Mouse (Mus musculus) embryonic facial prominence, embryonic 15.5 days (tissue): ENCODE data around the gene N4bp2l1. TPM values are rescaled to one million over a fixed set of nuclear protein-coding genes. Genes with fewer than 3 reads are reported as not detected.

Experiments used
- ATAC-seq: fragments of 200-750 bp; cut with Nextera tagmentation; 2 replicates; pipeline ENCODE4 v1.8.0; 2017; ENCODE audit warnings: low read depth, moderate TSS enrichment; ENCODE audit not compliant: insufficient number of reproducible peaks, low FRiP score, low TSS enrichment
- H3K27ac ChIP-seq: fragments of 300-500 bp; sonication (generic); replicated peaks from 2 replicates; pipeline ENCODE4 v1.5.1; 2015; ENCODE audit warnings: mild to moderate bottlenecking, inconsistent platforms
- H3K27me3 ChIP-seq: fragments of 300-500 bp; sonication (generic); 2 replicates; pipeline ENCODE4 v1.6.1; 2015; ENCODE audit warnings: inconsistent platforms
- H3K36me3 ChIP-seq: fragments of 300-500 bp; sonication (generic); 2 replicates; pipeline ENCODE4 v1.6.1; 2015; ENCODE audit warnings: mild to moderate bottlenecking, inconsistent platforms
- H3K4me1 ChIP-seq: fragments of 300-500 bp; sonication (generic); 2 replicates; pipeline ENCODE4 v1.6.1; 2015; ENCODE audit warnings: inconsistent platforms
- H3K4me2 ChIP-seq: fragments of 300-500 bp; sonication (generic); replicated peaks from 2 replicates; pipeline ENCODE4 v1.6.1; 2015; ENCODE audit warnings: mild to moderate bottlenecking, inconsistent platforms
- H3K4me3 ChIP-seq: fragments of 300-500 bp; sonication (generic); replicated peaks from 2 replicates; pipeline ENCODE4 v1.5.1; 2015; ENCODE audit warnings: mild to moderate bottlenecking, inconsistent platforms
- H3K9ac ChIP-seq: fragments of 300-500 bp; sonication (generic); 2 replicates; pipeline ENCODE4 v1.6.1; 2015; ENCODE audit warnings: inconsistent platforms
- H3K9me3 ChIP-seq: fragments of 300-500 bp; sonication (generic); replicated peaks from 2 replicates; pipeline ENCODE4 v1.6.1; 2016; ENCODE audit warnings: inconsistent platforms
- WGBS: fragments of 180-500 bp; shearing (Covaris S2); methylation state at CpG from one replicate; pipeline ENCODE4 v1.1.7; 2015; 5-methylcytosine and 5-hydroxymethylcytosine counted together
- polyA plus RNA-seq: library from polyadenylated mRNA; unstranded; fragments of >200 nt; fragmentation: Nextera tagmentation; extraction: Ambion mirVana; gene quantifications from 2 replicates; pipeline ENCODE4 v1.2.1, GENCODE M21; 2015

The N4bp2l1 gene
- polyA plus RNA-seq, 1 experiment from 2014 or later = 8.6 TPM

DNA sequence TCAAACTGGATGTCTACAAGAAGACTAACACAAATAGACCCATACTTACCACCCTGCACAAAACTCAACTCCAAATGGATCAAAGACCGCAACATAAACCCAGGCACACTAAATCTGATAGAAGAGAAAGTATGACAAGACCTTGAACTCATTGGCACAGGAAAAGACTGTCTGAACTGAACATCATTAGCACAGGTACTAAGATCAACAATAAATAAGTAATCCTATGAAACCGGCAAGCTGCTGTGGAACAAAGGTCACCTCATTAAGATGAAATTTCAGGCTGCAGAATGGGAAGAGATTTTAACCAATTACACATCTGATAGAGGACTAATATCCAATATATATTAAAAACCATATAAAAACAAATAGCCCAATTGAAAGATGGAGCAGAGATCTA, 19.2 kb upstream of the N4bp2l1 start:
- Histone ChIP-seq H3K27me3 (no peaks in the 10 kb centered on the region), H3K9ac (no peak overlapping the region), H3K36me3 (no peaks in the 10 kb centered on the region), H3K4me1 (no peaks in the 10 kb centered on the region), H3K27ac (no peak overlapping the region), H3K9me3 (no peaks in the 10 kb centered on the region), H3K4me3 (no peak overlapping the region), H3K4me2 (no peak overlapping the region)
- WGBS = 90% methylated on average over 2 of the region's 2 CpGs
- ATAC-seq = no peak

DNA sequence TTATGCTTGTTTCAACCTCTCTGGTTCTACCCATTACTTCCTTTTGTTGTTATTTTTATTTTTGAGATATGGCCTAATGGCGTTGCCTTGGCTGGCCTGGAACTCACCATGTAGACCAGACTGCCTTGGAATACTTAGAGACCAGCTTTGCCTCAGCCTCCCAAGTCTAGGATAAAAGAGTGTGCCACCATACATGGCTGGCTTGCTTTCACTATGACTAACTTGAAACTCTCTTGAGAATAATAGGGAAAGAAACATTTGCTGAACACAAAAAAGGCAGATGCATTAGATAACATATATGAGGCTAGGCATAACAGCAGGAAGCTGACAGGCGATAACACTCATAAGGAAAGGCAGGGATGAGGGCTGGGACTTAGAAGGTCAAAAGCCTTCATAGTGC, 17.1 kb upstream of the N4bp2l1 start:
- no peak overlapping the region for H3K4me3 ChIP-seq
- no peak overlapping the region for H3K27ac ChIP-seq
- no peaks in the 10 kb centered on the region for H3K36me3 ChIP-seq
- H3K4me2 ChIP-seq = no peak overlapping the region
- WGBS = 82% methylated on average over 2 of the region's 2 CpGs
- no peaks in the 10 kb centered on the region for H3K9me3 ChIP-seq
- H3K27me3 ChIP-seq = no peaks in the 10 kb centered on the region
- H3K9ac ChIP-seq = no peak overlapping the region
- H3K4me1 ChIP-seq = no peaks in the 10 kb centered on the region
- ATAC-seq = no peak

- Histone ChIP-seq H3K4me2 (no peak overlapping the region), H3K27ac (no peak overlapping the region), H3K9me3 (no peaks in the 10 kb centered on the region), H3K4me3 (no peak overlapping the region), H3K9ac (no peak overlapping the region), H3K4me1 (no peaks in the 10 kb centered on the region), H3K27me3 (no peaks in the 10 kb centered on the region), H3K36me3 (no peaks in the 10 kb centered on the region)
- WGBS = 54% methylated on average over 12 of the region's 12 CpGs
- no peak for ATAC-seq
Measured at GRCm38 (mm10) chr5:150611697-150612096, 14.7 kb upstream of the N4bp2l1 start.

GRCm38 (mm10) chr5:150611136-150611535, 14.1 kb upstream of the N4bp2l1 start:
- H3K9ac ChIP-seq = no peak overlapping the region
- H3K4me3 ChIP-seq = no peak overlapping the region
- 41% methylated on average over 1 of the region's 1 CpGs for WGBS
- no peak for ATAC-seq
- no peak overlapping the region for H3K4me2 ChIP-seq
- no peaks in the 10 kb centered on the region for H3K36me3 ChIP-seq
- no peak overlapping the region for H3K27ac ChIP-seq
- no peaks in the 10 kb centered on the region for H3K4me1 ChIP-seq
- H3K9me3 ChIP-seq = no peaks in the 10 kb centered on the region
- no peaks in the 10 kb centered on the region for H3K27me3 ChIP-seq

GRCm38 (mm10) chr5:150607631-150608030, 10.6 kb upstream of the N4bp2l1 start:
- H3K4me2 ChIP-seq = no peak overlapping the region
- H3K4me3 ChIP-seq = no peak overlapping the region
- H3K9ac ChIP-seq = no peak overlapping the region
- H3K36me3 ChIP-seq = no peaks in the 10 kb centered on the region
- H3K9me3 ChIP-seq = no peaks in the 10 kb centered on the region
- no peak for ATAC-seq
- WGBS = 91% methylated on average over 8 of the region's 8 CpGs
- H3K27ac ChIP-seq = no peak overlapping the region
- no peaks in the 10 kb centered on the region for H3K27me3 ChIP-seq
- no peaks in the 10 kb centered on the region for H3K4me1 ChIP-seq

GRCm38 (mm10) chr5:150606131-150606530, 9.1 kb upstream of the N4bp2l1 start:
- no peak overlapping the region for H3K9ac ChIP-seq
- ATAC-seq = no peak
- H3K27ac ChIP-seq = no peak overlapping the region
- no peak overlapping the region for H3K4me2 ChIP-seq
- H3K4me3 ChIP-seq = no peak overlapping the region
- H3K9me3 ChIP-seq = no peaks in the 10 kb centered on the region
- 93% methylated on average over 6 of the region's 6 CpGs for WGBS
- no peaks in the 10 kb centered on the region for H3K4me1 ChIP-seq
- H3K36me3 ChIP-seq = no peaks in the 10 kb centered on the region
- no peaks in the 10 kb centered on the region for H3K27me3 ChIP-seq

- Histone ChIP-seq H3K4me2 (no peak overlapping the region), H3K4me3 (no peak overlapping the region), H3K36me3 (no peaks in the 10 kb centered on the region), H3K27me3 (peaks cover 10% of the 10 kb centered on the region), H3K9me3 (no peaks in the 10 kb centered on the region), H3K27ac (no peak overlapping the region), H3K4me1 (no peaks in the 10 kb centered on the region), H3K9ac (no peak overlapping the region)
- WGBS = 77% methylated on average over 14 of the region's 14 CpGs
- no peak for ATAC-seq
Measured at GRCm38 (mm10) chr5:150601441-150602230, 4.6 kb upstream of the N4bp2l1 start.

GRCm38 (mm10) chr5:150600554-150601440, 3.8 kb upstream of the N4bp2l1 start:
- Histone ChIP-seq H3K4me1 (no peaks in the 10 kb centered on the region), H3K9me3 (no peaks in the 10 kb centered on the region), H3K4me2 (no peak overlapping the region), H3K27me3 (peaks cover 17% of the 10 kb centered on the region), H3K4me3 (no peak overlapping the region), H3K9ac (no peak overlapping the region), H3K36me3 (no peaks in the 10 kb centered on the region), H3K27ac (no peak overlapping the region)
- 68% methylated on average over 20 of the region's 20 CpGs for WGBS
- no peak for ATAC-seq

GRCm38 (mm10) chr5:150599301-150600294, 2.6 kb upstream of the N4bp2l1 start:
- Histone ChIP-seq H3K4me1 (peaks cover 3% of the 10 kb centered on the region), H3K36me3 (no peaks in the 10 kb centered on the region), H3K4me3 (no peak overlapping the region), H3K27ac (0 out of 2 replicates have a peak overlapping the region, but pooled peaks have one; percentile 28), H3K9me3 (no peaks in the 10 kb centered on the region), H3K9ac (no peak overlapping the region), H3K4me2 (no peak overlapping the region), H3K27me3 (peaks cover 17% of the 10 kb centered on the region)
- ATAC-seq = no peak
- 57% methylated on average over 13 of the region's 13 CpGs for WGBS

DNA sequence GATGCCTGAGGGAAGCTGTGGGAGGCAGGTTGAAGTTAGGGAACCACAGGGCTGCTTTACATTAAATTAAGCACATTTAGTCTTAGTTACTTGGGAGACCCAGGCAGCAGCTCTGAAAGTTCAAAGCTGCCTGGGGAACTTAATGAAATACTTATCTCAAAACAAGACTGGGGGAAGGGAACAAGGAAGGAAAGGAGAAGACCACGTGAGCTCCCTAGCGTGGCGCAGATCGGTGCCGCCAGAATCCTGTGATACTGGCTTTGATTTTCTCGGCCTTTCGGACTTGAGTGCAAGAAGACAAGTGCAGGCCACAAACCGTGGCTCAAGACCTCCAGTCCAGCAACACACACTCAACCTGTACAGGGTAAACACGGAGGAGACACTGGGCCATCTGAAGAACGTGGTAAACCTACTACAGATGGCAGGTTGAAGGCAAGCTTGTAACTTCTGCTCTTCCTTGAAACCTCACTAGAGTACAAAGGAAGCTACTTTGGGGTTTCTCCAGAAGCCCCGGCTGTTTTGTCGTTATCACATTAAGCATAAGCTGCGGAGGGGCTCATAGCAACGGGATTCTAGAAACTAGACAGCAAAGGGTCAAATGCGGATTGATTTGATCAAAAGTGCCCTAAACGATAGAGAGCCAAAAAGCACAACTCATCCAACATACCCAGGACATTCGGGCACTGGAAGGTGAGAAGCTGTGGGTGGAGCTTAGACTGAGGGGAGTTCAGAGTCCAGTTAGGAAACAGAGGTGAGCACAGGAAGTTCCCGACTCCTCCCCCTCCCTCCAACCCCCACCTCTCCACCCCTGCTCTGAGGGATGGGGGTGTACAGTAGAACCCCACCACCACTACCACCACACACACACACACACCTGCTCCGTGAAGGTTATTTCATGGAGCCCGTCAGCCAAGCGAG, 1.5 kb upstream of the N4bp2l1 start:
- no peak for ATAC-seq
- Histone ChIP-seq H3K4me1 (peaks cover 7% of the 10 kb centered on the region), H3K4me3 (no peak overlapping the region), H3K9me3 (no peaks in the 10 kb centered on the region), H3K4me2 (no peak overlapping the region), H3K9ac (no peak overlapping the region), H3K36me3 (no peaks in the 10 kb centered on the region), H3K27ac (no peak overlapping the region), H3K27me3 (peaks cover 20% of the 10 kb centered on the region)
- 51% methylated on average over 21 of the region's 21 CpGs for WGBS
